Comparison of ENCODE assay signal across 9 mouse cellular contexts in genomic region chr12:111272420-111272819, GRCm38 (mm10). TPM values are rescaled to one million over a fixed set of nuclear protein-coding genes. Genes with fewer than 3 reads are reported as not detected.
DNase-seq lines count a peak whose midpoint lies in the region; ATAC-seq and TF ChIP-seq lines count a peak whose summit lies in the region.
"Had no signal": no experiment of that assay in that cellular context is flagged by ENCODE, and none has a peak within 500 bp of the region (broad histone marks: within the 10 kb centered on the region; RNA-seq: fewer than 3 reads in every experiment).

No protein-coding gene starts in this region.

- intact Hi-C loops in left cerebral cortex, postnatal 14 days (cut with DNase I): loop anchor here (10.0 kb wide), 1 partner anchor 188 kb away; no protein-coding TSS in a partner anchor

- no peak overlapping the region for H3K27ac ChIP-seq in bone marrow, adult 2 months (ENCODE audit: control insufficient read depth, insufficient read depth, low read depth, low read length, poor library complexity)
- H3K27ac ChIP-seq: limb, embryonic 12.5 days had no signal

- no peak for ATAC-seq in monocyte, adult 5-6 weeks (replicated peaks; ENCODE audit: insufficient number of reproducible peaks, low FRiP score, low TSS enrichment, poor library complexity, severe bottlenecking)
- peak; percentile 69 for ATAC-seq in erythroblast, adult 5-6 weeks (replicated peaks; ENCODE audit: low FRiP score, poor library complexity, severe bottlenecking)

- peak; percentile 39 to 56 for DNase-seq in monocyte, adult 2 months (ENCODE audit: low read depth in 1 of 2, low spot score in 2 of 2)
- peak; percentile 75 for DNase-seq in kidney, adult 11 months
- DNase-seq in left cerebral cortex, postnatal 14 days (ENCODE audit: low spot score in 2 of 2): peak; percentile 88 to 94
- peak; percentile 49 for DNase-seq in retina, adult 2 months (ENCODE audit: low read depth, low spot score)
- DNase-seq in thymus, postnatal 4 days: peak; percentile 86

- no peak for TF ChIP-seq POLR2A in bone marrow, adult 2 months (IDR thresholded peaks at IDR 0.05; ENCODE audit: borderline replicate concordance, control insufficient read depth, low read depth, low read length)

- WGBS in bone marrow, adult 2 months: 22% methylated on average over 12 of the region's 12 CpGs

- no peak overlapping the region for H3K4me3 ChIP-seq in bone marrow, adult 2 months (replicated peaks; ENCODE audit: control insufficient read depth, low read depth, low read length)

- TF ChIP-seq CTCF in bone marrow, adult 2 months (IDR thresholded peaks at IDR 0.05; ENCODE audit: control insufficient read depth, insufficient read depth, low read length): peak; percentile 83

- no peaks in the 10 kb centered on the region for H3K4me1 ChIP-seq in bone marrow, adult 2 months (ENCODE audit: control insufficient read depth, insufficient read depth, low read length)

RNA-seq across cellular contexts. Expression of gene Amn, which starts 1.5 kb away (rescaled TPM):
- total RNA-seq in monocyte, adult 5-6 weeks (2017): 1.2 TPM in 1 of 3 replicates, not detected in the others
- polyA plus RNA-seq in bone marrow, adult 2 months (2011; ENCODE audit: insufficient read depth, insufficient read length, low replicate concordance, missing spikeins): not detected in 2 replicates
- not detected in 2 replicates for total RNA-seq in erythroblast, adult 5-6 weeks (2015; ENCODE audit: low replicate concordance)
- not detected in 2 replicates for total RNA-seq in erythroblast, adult 5-6 weeks (2017; ENCODE audit: low replicate concordance)
- total RNA-seq in left cerebral cortex, postnatal 14 days (2021): 10 to 100 TPM; 15.1 to 18.7 TPM
